Mouse (Mus musculus): ENCODE measurements around the gene Rsrc1. TPM values are rescaled to one million over a fixed set of nuclear protein-coding genes. Genes with fewer than 3 reads are reported as not detected.

Gene Rsrc1
- polyA plus RNA-seq, 1 experiment from 2014 or later: 16.3 TPM

Other genes with a start within 250 kb of the Rsrc1 start
- gene Shox2, start 381 bp downstream of the Rsrc1 start, polyA plus RNA-seq (2016; fragmentation: Nextera tagmentation; extraction: Ambion mirVana): 0.17 and 0.24 TPM in 2 replicates

All from liver, embryonic 12.5 days (tissue).